In the genomic region with DNA sequence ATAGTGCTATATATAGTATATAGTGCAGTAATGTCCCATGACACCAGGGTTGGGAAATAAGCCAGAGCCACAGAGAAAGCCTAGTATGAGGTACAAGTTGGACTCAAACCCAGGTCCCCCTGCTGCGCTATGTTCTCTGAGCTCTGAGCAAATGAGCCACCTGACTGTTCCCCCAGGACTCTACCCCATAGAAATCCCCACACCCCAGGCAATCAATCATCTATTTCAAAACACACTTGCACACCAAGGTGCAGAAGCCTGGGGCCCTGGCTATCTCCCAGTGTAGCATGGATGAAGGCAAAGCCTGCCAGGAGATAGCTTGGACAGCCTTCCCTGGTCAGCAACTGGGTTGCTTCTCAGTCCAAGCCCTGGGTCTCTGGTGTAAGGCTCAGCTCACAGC, we compare ENCODE assay signal across 28 mouse cellular contexts. TPM values are rescaled to one million over a fixed set of nuclear protein-coding genes. Genes with fewer than 3 reads are reported as not detected.
DNase-seq lines count a peak whose midpoint lies in the region; ATAC-seq lines count a peak whose summit lies in the region.
"Had no signal": no experiment of that assay in that cellular context is flagged by ENCODE, and none has a peak within 500 bp of the region (broad histone marks: within the 10 kb centered on the region; RNA-seq: fewer than 3 reads in every experiment).

No protein-coding gene starts in this region.

- H3K4me3 ChIP-seq in kidney, embryonic 16.5 days (ENCODE audit: low read length) = no peak overlapping the region
- no peak overlapping the region for H3K4me3 ChIP-seq in kidney, embryonic 14.5 days (ENCODE audit: low read length)
- H3K4me3 ChIP-seq: forebrain, embryonic 10.5 days; forebrain, embryonic 13.5 days; heart, adult 2 months; heart, embryonic 10.5 days; heart, embryonic 13.5 days; hindbrain, embryonic 12.5 days; hindbrain, embryonic 15.5 days; kidney, embryonic 15.5 days had no signal

- H3K36me3 ChIP-seq in kidney, embryonic 16.5 days (ENCODE audit: insufficient read depth, low read length) = peaks cover 29% of the 10 kb centered on the region
- H3K36me3 ChIP-seq in kidney, embryonic 14.5 days (ENCODE audit: control insufficient read depth, insufficient read depth, low read length) = peaks cover 27% of the 10 kb centered on the region; the same call in 1 of the 2 replicates
- H3K36me3 ChIP-seq: hindbrain, embryonic 15.5 days had no signal

- 0 out of 2 replicates have a peak overlapping the region, but pooled peaks have one; percentile 16 for H3K9ac ChIP-seq in kidney, embryonic 16.5 days (replicated peaks; ENCODE audit: low read length)
- no peak overlapping the region for H3K9ac ChIP-seq in kidney, embryonic 14.5 days (ENCODE audit: low read depth, low read length)
- H3K9ac ChIP-seq: forebrain, embryonic 13.5 days; heart, embryonic 13.5 days; hindbrain, embryonic 12.5 days; hindbrain, embryonic 15.5 days; kidney, embryonic 15.5 days had no signal

- peak; percentile 52 for DNase-seq in cerebellum, adult 11-12 months
- no peak for DNase-seq in cerebellum, postnatal 4 days (ENCODE audit: low spot score in 2 of 2)
- peak; percentile 33 for DNase-seq in cerebellum, adult 8-10 months
- DNase-seq in cerebellum, adult 11 months = no peak
- DNase-seq in left cerebral cortex, adult 9 months (ENCODE audit: low spot score in 2 of 2) = no peak
- DNase-seq: adrenal gland, postnatal 36 days; gastrocnemius, postnatal 10 days; gastrocnemius, postnatal 36 days; heart, adult 2 months; kidney, adult 2 months had no signal

- 0 out of 2 replicates have a peak, but pooled peaks cover 3% of the 10 kb centered on the region for H3K4me1 ChIP-seq in kidney, embryonic 16.5 days (ENCODE audit: insufficient read depth, low read length)
- no peaks in the 10 kb centered on the region for H3K4me1 ChIP-seq in kidney, embryonic 14.5 days (ENCODE audit: control insufficient read depth, insufficient read depth, low read length)
- H3K4me1 ChIP-seq: hindbrain, embryonic 12.5 days; hindbrain, embryonic 15.5 days; kidney, embryonic 15.5 days had no signal

- WGBS in kidney, embryonic 16.5 days = 95% methylated on average over 1 of the region's 1 CpGs
- 95% methylated on average over 1 of the region's 1 CpGs for WGBS in kidney, embryonic 14.5 days

- H3K9me3 ChIP-seq in kidney, embryonic 16.5 days (ENCODE audit: low read length) = no peaks in the 10 kb centered on the region
- H3K9me3 ChIP-seq in kidney, embryonic 14.5 days (ENCODE audit: control insufficient read depth, low read length) = no peaks in the 10 kb centered on the region
- H3K9me3 ChIP-seq: forebrain, embryonic 10.5 days; forebrain, embryonic 13.5 days; heart, embryonic 10.5 days; heart, embryonic 13.5 days; hindbrain, embryonic 12.5 days; hindbrain, embryonic 15.5 days; kidney, embryonic 15.5 days had no signal

- no peak overlapping the region for H3K27ac ChIP-seq in kidney, embryonic 16.5 days (ENCODE audit: low read length)
- no peak overlapping the region for H3K27ac ChIP-seq in kidney, embryonic 14.5 days (ENCODE audit: low read depth, low read length)
- H3K27ac ChIP-seq: forebrain, embryonic 10.5 days; forebrain, embryonic 13.5 days; heart, adult 2 months; heart, embryonic 10.5 days; heart, embryonic 13.5 days; hindbrain, embryonic 12.5 days; hindbrain, embryonic 15.5 days; kidney, embryonic 15.5 days had no signal

- no peak overlapping the region for H3K4me2 ChIP-seq in kidney, embryonic 16.5 days (replicated peaks; ENCODE audit: low read depth, low read length)
- H3K4me2 ChIP-seq in kidney, embryonic 14.5 days (replicated peaks; ENCODE audit: low read depth, low read length) = no peak overlapping the region
- H3K4me2 ChIP-seq: forebrain, embryonic 13.5 days; heart, embryonic 13.5 days; hindbrain, embryonic 12.5 days; hindbrain, embryonic 15.5 days; kidney, embryonic 15.5 days had no signal

- no peak for ATAC-seq in kidney, embryonic 16.5 days (ENCODE audit: low FRiP score, low TSS enrichment)
- ATAC-seq in kidney, embryonic 14.5 days (ENCODE audit: low FRiP score, low TSS enrichment) = no peak
- ATAC-seq: activated CD4-positive, CD25-positive, alpha-beta regulatory T cell, adult 4 months; CD4-positive, CD25-positive, alpha-beta regulatory T cell, adult 4 months; forebrain, embryonic 13.5 days; forebrain, embryonic 16.5 days; intestine, postnatal 0 days had no signal

- H3K27me3 ChIP-seq in kidney, embryonic 16.5 days (ENCODE audit: insufficient read depth, low read length) = no peaks in the 10 kb centered on the region
- no peaks in the 10 kb centered on the region for H3K27me3 ChIP-seq in kidney, embryonic 14.5 days (ENCODE audit: control insufficient read depth, insufficient read depth, low read length)
- H3K27me3 ChIP-seq: forebrain, embryonic 13.5 days; heart, embryonic 13.5 days; hindbrain, embryonic 12.5 days; hindbrain, embryonic 15.5 days; kidney, embryonic 15.5 days had no signal

RNA-seq across cellular contexts. Expression of gene Tpcn2, which starts 27.7 kb away (rescaled TPM):
- polyA plus RNA-seq in kidney, embryonic 16.5 days (2015; fragmentation: Nextera tagmentation; extraction: Ambion mirVana) = 11.4 and 12.2 TPM in 2 replicates
- polyA plus RNA-seq in kidney, embryonic 14.5 days (2014; fragmentation: Nextera tagmentation; extraction: Ambion mirVana) = 4.0 and 4.4 TPM in 2 replicates

RNA-seq across cellular contexts. Expression of gene Mrgprf, which starts 44.5 kb away (rescaled TPM):
- polyA plus RNA-seq in kidney, embryonic 16.5 days (2015; fragmentation: Nextera tagmentation; extraction: Ambion mirVana) = 3.5 and 3.8 TPM in 2 replicates
- 1.7 and 2.2 TPM in 2 replicates for polyA plus RNA-seq in kidney, embryonic 14.5 days (2014; fragmentation: Nextera tagmentation; extraction: Ambion mirVana)
- polyA plus RNA-seq: activated CD4-positive, CD25-positive, alpha-beta regulatory T cell, adult 4 months; CD4-positive, CD25-positive, alpha-beta regulatory T cell, adult 4 months had no signal

RNA-seq across cellular contexts. Expression of gene 1810010D01Rik, which starts 48.2 kb away (rescaled TPM):
- polyA plus RNA-seq in kidney, embryonic 16.5 days (2015; fragmentation: Nextera tagmentation; extraction: Ambion mirVana) = 0.27 and 0.30 TPM in 2 replicates
- polyA plus RNA-seq in kidney, embryonic 14.5 days (2014; fragmentation: Nextera tagmentation; extraction: Ambion mirVana) = 0.46 TPM in 1 of 2 replicates, not detected in the other
- polyA plus RNA-seq: activated CD4-positive, CD25-positive, alpha-beta regulatory T cell, adult 4 months; C2C12; CD4-positive, CD25-positive, alpha-beta regulatory T cell, adult 4 months; embryonic facial prominence, embryonic 14.5 days; forebrain, embryonic 16.5 days; heart, embryonic 16.5 days; hindbrain, embryonic 15.5 days had no signal

RNA-seq across cellular contexts. Expression of gene Mrgprd, which starts 58.5 kb away (rescaled TPM):
- not detected in 2 replicates for polyA plus RNA-seq in kidney, embryonic 16.5 days (2015; fragmentation: Nextera tagmentation; extraction: Ambion mirVana)
- not detected in 2 replicates for polyA plus RNA-seq in kidney, embryonic 14.5 days (2014; fragmentation: Nextera tagmentation; extraction: Ambion mirVana)
- polyA plus RNA-seq: activated CD4-positive, CD25-positive, alpha-beta regulatory T cell, adult 4 months; C2C12; embryonic facial prominence, embryonic 11.5 days; embryonic facial prominence, embryonic 14.5 days; forebrain, embryonic 10.5 days; forebrain, embryonic 13.5 days; forebrain, embryonic 16.5 days; heart, adult 2 months; heart, embryonic 10.5 days; heart, embryonic 13.5 days; heart, embryonic 16.5 days; hindbrain, embryonic 12.5 days; hindbrain, embryonic 15.5 days; intestine, embryonic 14.5 days; intestine, postnatal 0 days; kidney, adult 2 months; kidney, embryonic 15.5 days had no signal

Comparison
In these comparisons a context has a peak if more than half of its experiments do, and no peak if none do; other contexts are left out.
1. DNase-seq: peak in cerebellum, adult 11-12 months (single experiment) and cerebellum, adult 8-10 months (single experiment); none in cerebellum, postnatal 4 days (0 of 2), cerebellum, adult 11 months (single experiment) and left cerebral cortex, adult 9 months (0 of 2).